ENCODE assay signal across 9 mouse cellular contexts in genomic region chr4:32306169-32306792, GRCm38 (mm10).
DNase-seq lines count a peak whose midpoint lies in the region; ATAC-seq and TF ChIP-seq lines count a peak whose summit lies in the region.
"Had no signal": no experiment of that assay in that cellular context is flagged by ENCODE, and none has a peak within 500 bp of the region (broad histone marks: within the 10 kb centered on the region; RNA-seq: fewer than 3 reads in every experiment).

No protein-coding gene starts in this region.

- no peak for TF ChIP-seq CTCF in liver, adult 2 months (IDR thresholded peaks at IDR 0.05; ENCODE audit: low read depth, low read length)

- H3K4me2 ChIP-seq in limb, embryonic 14.5 days (replicated peaks; ENCODE audit: low read depth, low read length, severe bottlenecking) = no peak overlapping the region
- no peak overlapping the region for H3K4me2 ChIP-seq in stomach, embryonic 15.5 days

- WGBS in liver, adult 2 months = 77% methylated on average over 3 of the region's 3 CpGs
- WGBS in limb, embryonic 14.5 days = 25% methylated on average over 3 of the region's 3 CpGs
- WGBS in stomach, embryonic 15.5 days = 30% methylated on average over 3 of the region's 3 CpGs

- peak; percentile 16 for DNase-seq in liver, adult 2 months (ENCODE audit: extremely low read depth, low read depth, low spot score)
- no peak for DNase-seq in liver
- DNase-seq in heart, postnatal 4 days = peak; percentile 42
- peak; percentile 40 for DNase-seq in limb, embryonic 14.5 days (ENCODE audit: low spot score)
- no peak for DNase-seq in left cerebral cortex, postnatal 25 days (ENCODE audit: low spot score in 2 of 2)
- no peak for DNase-seq in ovary, postnatal 36 days (ENCODE audit: low spot score)
- no peak for DNase-seq in left cerebral cortex, adult 18-20 months (ENCODE audit: low spot score in 2 of 2)
- DNase-seq: cerebellum, adult 9-10 months had no signal

- no peaks in the 10 kb centered on the region; the same call in 1 of the 2 replicates for H3K79me2 ChIP-seq in liver, adult 2 months (ENCODE audit: control insufficient read depth, insufficient read depth, low read length)

- no peaks in the 10 kb centered on the region for H3K36me3 ChIP-seq in liver, adult 2 months (ENCODE audit: control insufficient read depth, insufficient read depth, low read length)
- no peaks in the 10 kb centered on the region for H3K36me3 ChIP-seq in limb, embryonic 14.5 days (ENCODE audit: control insufficient read depth, insufficient read depth, low read length)
- no peaks in the 10 kb centered on the region for H3K36me3 ChIP-seq in stomach, embryonic 15.5 days

- H3K27ac ChIP-seq in liver, adult 2 months (replicated peaks; ENCODE audit: insufficient read depth, low read depth, low read length) = peak overlapping the region; percentile 17
- H3K27ac ChIP-seq in limb, embryonic 14.5 days (replicated peaks; ENCODE audit: low read depth, low read length) = peak overlapping the region; percentile 9; the same call in 1 of the 2 replicates
- H3K27ac ChIP-seq in stomach, embryonic 15.5 days = peak overlapping the region; percentile 18; the same call in 1 of the 2 replicates

- peaks cover 19% of the 10 kb centered on the region for H3K4me1 ChIP-seq in liver, adult 2 months (ENCODE audit: control insufficient read depth, insufficient read depth, low read length)
- peaks cover 42% of the 10 kb centered on the region for H3K4me1 ChIP-seq in limb, embryonic 14.5 days (ENCODE audit: control insufficient read depth, insufficient read depth, low read length)
- H3K4me1 ChIP-seq in stomach, embryonic 15.5 days = peaks cover 41% of the 10 kb centered on the region

- H3K4me3 ChIP-seq in liver, adult 2 months (ENCODE audit: insufficient read depth, low read depth, low read length) = no peak overlapping the region
- no peak overlapping the region for H3K4me3 ChIP-seq in limb, embryonic 14.5 days (replicated peaks; ENCODE audit: low read length)
- H3K4me3 ChIP-seq in stomach, embryonic 15.5 days (replicated peaks) = no peak overlapping the region

- no peak overlapping the region for H3K9ac ChIP-seq in liver, adult 2 months (ENCODE audit: low read depth, low read length)
- H3K9ac ChIP-seq in limb, embryonic 14.5 days (ENCODE audit: low read depth, low read length, severe bottlenecking) = no peak overlapping the region
- H3K9ac ChIP-seq in stomach, embryonic 15.5 days = no peak overlapping the region

- H3K27me3 ChIP-seq in liver, adult 2 months (ENCODE audit: control insufficient read depth, insufficient read depth, low read length) = no peaks in the 10 kb centered on the region
- H3K27me3 ChIP-seq in limb, embryonic 14.5 days (ENCODE audit: control insufficient read depth, insufficient read depth, low read length) = no peaks in the 10 kb centered on the region
- H3K27me3 ChIP-seq in stomach, embryonic 15.5 days (replicated peaks) = no peaks in the 10 kb centered on the region

- intact Hi-C loops in left cerebral cortex, postnatal 25 days (cut with DNase I) = no loop called here

- ATAC-seq in limb, embryonic 14.5 days (ENCODE audit: low FRiP score, low read depth) = no peak
- no peak for ATAC-seq in stomach, embryonic 15.5 days (ENCODE audit: insufficient read depth, low FRiP score, low read depth)

- H3K9me3 ChIP-seq in limb, embryonic 14.5 days (ENCODE audit: control insufficient read depth, low read length) = no peaks in the 10 kb centered on the region
- no peaks in the 10 kb centered on the region for H3K9me3 ChIP-seq in stomach, embryonic 15.5 days

- TF ChIP-seq POLR2A in liver, adult 2 months (IDR thresholded peaks at IDR 0.05; ENCODE audit: extremely low read depth, insufficient read depth, low read length) = no peak
- TF ChIP-seq POLR2A in limb, embryonic 14.5 days (IDR thresholded peaks at IDR 0.05; ENCODE audit: borderline replicate concordance, extremely low read depth, insufficient read depth, insufficient read length) = no peak

Comparison
In these comparisons a context has a peak if more than half of its experiments do, and no peak if none do; other contexts are left out.
1. DNase-seq: peak in liver, adult 2 months (single experiment), heart, postnatal 4 days (single experiment) and limb, embryonic 14.5 days (single experiment); none in liver (single experiment), left cerebral cortex, postnatal 25 days (0 of 2), ovary, postnatal 36 days (single experiment) and left cerebral cortex, adult 18-20 months (0 of 2).
2. Peak in every context shown above with its lines, with median percentiles within 50 percentile points of each other: H3K27ac ChIP-seq.